Comparison of ENCODE assay signal across 8 mouse cellular contexts in the genomic region with DNA sequence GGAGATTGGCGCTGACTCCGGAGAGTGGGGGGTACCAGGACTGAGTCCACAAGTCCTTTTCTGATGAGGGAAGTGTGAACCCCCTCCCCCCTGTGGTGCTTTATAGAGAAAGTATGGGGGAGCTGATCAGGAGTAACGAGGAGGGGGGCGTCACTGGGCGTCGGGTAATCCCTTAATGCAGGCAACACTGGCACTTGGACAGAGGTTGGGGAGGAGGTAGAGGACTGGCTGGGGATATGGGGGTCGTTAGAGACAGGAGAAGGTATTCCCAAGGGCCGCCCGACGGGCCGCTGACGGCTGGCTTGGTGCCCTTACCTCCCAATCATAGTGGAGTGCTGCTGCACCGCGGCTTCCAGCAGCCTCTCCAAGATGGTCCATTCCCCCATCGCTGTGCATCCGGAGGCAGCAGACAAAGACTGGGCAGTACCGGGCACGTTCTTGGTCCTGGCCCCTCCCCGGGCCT. TPM values are rescaled to one million over a fixed set of nuclear protein-coding genes. Genes with fewer than 3 reads are reported as not detected.
DNase-seq lines count a peak whose midpoint lies in the region; ATAC-seq and TF ChIP-seq lines count a peak whose summit lies in the region.

No protein-coding gene starts in this region.

- TF ChIP-seq CTCF in stomach, postnatal 0 days (IDR thresholded peaks at IDR 0.05; ENCODE audit: low read depth): no peak

- no peak for TF ChIP-seq EP300 in stomach, postnatal 0 days (optimal IDR thresholded peaks at IDR 0.05)

- no peaks in the 10 kb centered on the region for H3K36me3 ChIP-seq in ES-E14 (ENCODE audit: control insufficient read depth, insufficient read depth, low read length, poor library complexity, severe bottlenecking)
- H3K36me3 ChIP-seq in embryonic facial prominence, embryonic 14.5 days (ENCODE audit: control insufficient read depth, insufficient read depth, low read length): no peaks in the 10 kb centered on the region
- H3K36me3 ChIP-seq in limb, embryonic 14.5 days (ENCODE audit: control insufficient read depth, insufficient read depth, low read length): no peaks in the 10 kb centered on the region
- H3K36me3 ChIP-seq in stomach, postnatal 0 days (ENCODE audit: control insufficient read depth, insufficient read depth, low read length): no peaks in the 10 kb centered on the region

- no peak overlapping the region for H3K9ac ChIP-seq in ES-E14 (ENCODE audit: insufficient read depth, low read depth, low read length, poor library complexity, severe bottlenecking)
- no peak overlapping the region for H3K9ac ChIP-seq in embryonic facial prominence, embryonic 14.5 days (ENCODE audit: low read depth, low read length)
- H3K9ac ChIP-seq in limb, embryonic 14.5 days (ENCODE audit: low read depth, low read length, severe bottlenecking): no peak overlapping the region
- no peak overlapping the region for H3K9ac ChIP-seq in stomach, postnatal 0 days (ENCODE audit: low read length)

- in situ Hi-C loops in ES-E14 (cut with MboI; ENCODE audit: low sequenced_read_pairs in 2 of 2, unreplicated experiment in 2 of 2): no loop called here

- peak; percentile 6 for DNase-seq in gastrocnemius, postnatal 10 days
- no peak for DNase-seq in gastrocnemius, adult 18-20 months (ENCODE audit: low spot score)
- DNase-seq in ES-E14 (ENCODE audit: low read depth, low spot score): no peak
- no peak for DNase-seq in embryonic facial prominence, embryonic 14.5 days (ENCODE audit: low spot score)
- no peak for DNase-seq in limb, embryonic 14.5 days (ENCODE audit: low spot score)
- DNase-seq in stomach, postnatal 0 days (ENCODE audit: low spot score): no peak
- no peak for DNase-seq in layer of hippocampus, adult 9-10 months (ENCODE audit: low spot score)

- WGBS in embryonic facial prominence, embryonic 14.5 days: 3% methylated on average over 19 of the region's 19 CpGs
- WGBS in limb, embryonic 14.5 days: 5% methylated on average over 19 of the region's 19 CpGs
- 3% methylated on average over 19 of the region's 19 CpGs for WGBS in stomach, postnatal 0 days

- H3K4me3 ChIP-seq in ES-E14 (ENCODE audit: insufficient read depth in 1 of 2, low read depth in 1 of 2, low read length in 2 of 2, poor library complexity in 1 of 2, severe bottlenecking in 1 of 2): peak overlapping the region; percentile 70 to 75
- H3K4me3 ChIP-seq in embryonic facial prominence, embryonic 14.5 days (ENCODE audit: low read depth, low read length): peak overlapping the region; percentile 43
- H3K4me3 ChIP-seq in limb, embryonic 14.5 days (replicated peaks; ENCODE audit: low read length): peak overlapping the region; percentile 37; the same call in 1 of the 2 replicates
- no peak overlapping the region for H3K4me3 ChIP-seq in stomach, postnatal 0 days (ENCODE audit: low read depth, low read length)

- no peak for TF ChIP-seq POLR2A in limb, embryonic 14.5 days (IDR thresholded peaks at IDR 0.05; ENCODE audit: borderline replicate concordance, extremely low read depth, insufficient read depth, insufficient read length)

- H3K4me1 ChIP-seq in ES-E14 (ENCODE audit: control insufficient read depth in 2 of 2, insufficient read depth in 2 of 2, low read length in 2 of 2, poor library complexity in 1 of 2): no peaks in the 10 kb centered on the region
- no peaks in the 10 kb centered on the region; the same call in 1 of the 2 replicates for H3K4me1 ChIP-seq in embryonic facial prominence, embryonic 14.5 days (ENCODE audit: control insufficient read depth, insufficient read depth, low read length)
- H3K4me1 ChIP-seq in limb, embryonic 14.5 days (ENCODE audit: control insufficient read depth, insufficient read depth, low read length): peaks cover 9% of the 10 kb centered on the region; the same call in 1 of the 2 replicates
- H3K4me1 ChIP-seq in stomach, postnatal 0 days (replicated peaks; ENCODE audit: control insufficient read depth, insufficient read depth): no peaks in the 10 kb centered on the region

- peak overlapping the region; percentile 66 for H3K4me2 ChIP-seq in embryonic facial prominence, embryonic 14.5 days (ENCODE audit: low read depth, low read length)
- no peak overlapping the region; the same call in 1 of the 2 replicates for H3K4me2 ChIP-seq in limb, embryonic 14.5 days (replicated peaks; ENCODE audit: low read depth, low read length, severe bottlenecking)
- no peak overlapping the region for H3K4me2 ChIP-seq in stomach, postnatal 0 days (replicated peaks; ENCODE audit: low read depth)

- no peak overlapping the region for H3K27ac ChIP-seq in ES-E14 (ENCODE audit: insufficient read depth, low read depth, low read length, poor library complexity, severe bottlenecking)
- H3K27ac ChIP-seq in embryonic facial prominence, embryonic 14.5 days (replicated peaks; ENCODE audit: low read depth, low read length): no peak overlapping the region
- no peak overlapping the region for H3K27ac ChIP-seq in limb, embryonic 14.5 days (replicated peaks; ENCODE audit: low read depth, low read length)
- no peak overlapping the region for H3K27ac ChIP-seq in stomach, postnatal 0 days (replicated peaks)

- peaks cover 46% of the 10 kb centered on the region for H3K27me3 ChIP-seq in embryonic facial prominence, embryonic 14.5 days (replicated peaks; ENCODE audit: control insufficient read depth, insufficient read depth, low read length)
- peaks cover 50% of the 10 kb centered on the region for H3K27me3 ChIP-seq in limb, embryonic 14.5 days (ENCODE audit: control insufficient read depth, insufficient read depth, low read length)
- peaks cover 13% of the 10 kb centered on the region; the same call in 1 of the 2 replicates for H3K27me3 ChIP-seq in stomach, postnatal 0 days (ENCODE audit: control insufficient read depth, insufficient read depth, low read length)

- no peak; the same call in 1 of the 2 replicates for ATAC-seq in embryonic facial prominence, embryonic 14.5 days (ENCODE audit: low read depth)
- no peak for ATAC-seq in limb, embryonic 14.5 days (ENCODE audit: low FRiP score, low read depth)
- peak; percentile 45; the same call in 1 of the 2 replicates for ATAC-seq in stomach, postnatal 0 days (ENCODE audit: low FRiP score, low TSS enrichment)
- ATAC-seq in activated CD4-positive, CD25-positive, alpha-beta regulatory T cell, adult 4 months: no peak

- no peaks in the 10 kb centered on the region for H3K9me3 ChIP-seq in ES-E14 (ENCODE audit: control insufficient read depth, insufficient read depth, low read depth, low read length)
- H3K9me3 ChIP-seq in embryonic facial prominence, embryonic 14.5 days (ENCODE audit: control insufficient read depth, low read length): no peaks in the 10 kb centered on the region
- no peaks in the 10 kb centered on the region for H3K9me3 ChIP-seq in limb, embryonic 14.5 days (ENCODE audit: control insufficient read depth, low read length)
- no peaks in the 10 kb centered on the region for H3K9me3 ChIP-seq in stomach, postnatal 0 days (ENCODE audit: control insufficient read depth, low read length)

TF ChIP-seq in ES-E14, 5 proteins besides CTCF, POLR2A, EP300 and RAD21:
- TF ChIP-seq HCFC1 (IDR thresholded peaks at IDR 0.05; ENCODE audit: borderline replicate concordance, insufficient read depth, low read length) (no peak), MAFK (IDR thresholded peaks at IDR 0.05; ENCODE audit: insufficient read depth, low read depth, low read length) (no peak), ZC3H11A (IDR thresholded peaks at IDR 0.05; ENCODE audit: borderline replicate concordance, low read depth, low read length) (no peak), ZNF384 (IDR thresholded peaks at IDR 0.05; ENCODE audit: low read depth, low read length) (no peak), CHD2 (IDR thresholded peaks at IDR 0.05; ENCODE audit: low read depth, low read length) (no peak)

RNA-seq across cellular contexts. Expression of gene Gjd2, which starts 0.6 kb away (rescaled TPM):
- total RNA-seq in gastrocnemius, postnatal 10 days (2021): not detected
- not detected for total RNA-seq in gastrocnemius, adult 18-20 months (2021)
- total RNA-seq in ES-E14 (2012; rRNA removed): not detected in 2 replicates
- polyA plus RNA-seq in embryonic facial prominence, embryonic 14.5 days (2014; fragmentation: Nextera tagmentation; extraction: Ambion mirVana): 0.24 and 0.31 TPM in 2 replicates
- 0.24 and 0.30 TPM in 2 replicates for polyA plus RNA-seq in limb, embryonic 14.5 days (2012; rRNA removed)
- 0.07 TPM in 1 of 2 replicates, not detected in the other for polyA plus RNA-seq in limb, embryonic 14.5 days (2014; fragmentation: Nextera tagmentation; extraction: Ambion mirVana)
- 0.21 and 0.41 TPM in 2 replicates for polyA plus RNA-seq in stomach, postnatal 0 days (2015; fragmentation: Nextera tagmentation; extraction: Ambion mirVana)
- polyA plus RNA-seq in activated CD4-positive, CD25-positive, alpha-beta regulatory T cell, adult 4 months (2017; shearing (Covaris generic)): not detected

RNA-seq across cellular contexts. Expression of gene Actc1, which starts 40.6 kb away (rescaled TPM):
- total RNA-seq in gastrocnemius, postnatal 10 days (2021): 1,000 to 10,000 TPM; 3,096 to 4,913 TPM
- 10 to 100 TPM; 41.9 to 84.4 TPM for total RNA-seq in gastrocnemius, adult 18-20 months (2021)
- total RNA-seq in ES-E14 (2012; rRNA removed): 1.6 and 9.4 TPM in 2 replicates
- polyA plus RNA-seq in embryonic facial prominence, embryonic 14.5 days (2014; fragmentation: Nextera tagmentation; extraction: Ambion mirVana): 2,141 and 2,538 TPM in 2 replicates
- polyA plus RNA-seq in limb, embryonic 14.5 days (2012; rRNA removed): 1,344 and 1,405 TPM in 2 replicates
- 905 and 1,255 TPM in 2 replicates for polyA plus RNA-seq in limb, embryonic 14.5 days (2014; fragmentation: Nextera tagmentation; extraction: Ambion mirVana)
- 28.4 and 31.0 TPM in 2 replicates for polyA plus RNA-seq in stomach, postnatal 0 days (2015; fragmentation: Nextera tagmentation; extraction: Ambion mirVana)
- not detected for polyA plus RNA-seq in activated CD4-positive, CD25-positive, alpha-beta regulatory T cell, adult 4 months (2017; shearing (Covaris generic))

Comparison
In these comparisons a context has a peak if more than half of its experiments do, and no peak if none do; other contexts are left out.
1. RNA of gene Actc1, which starts 40.6 kb away (polyA plus RNA-seq): 2,141 to 2,538 TPM in embryonic facial prominence, embryonic 14.5 days and 905 to 1,405 TPM in limb, embryonic 14.5 days; 28.4 to 31.0 TPM in stomach, postnatal 0 days and not detected in activated CD4-positive, CD25-positive, alpha-beta regulatory T cell, adult 4 months; every median in the first group is over 10 times any median in the second.